Mouse (Mus musculus) heart, adult 2 months (tissue): Measurements from ENCODE around the gene Retsat.
A peak's percentile ranks its signal among the peaks of the same experiment; 100 is the strongest.

Experiments used
- CTCF ChIP-seq: fragments of 200-600 bp; IDR thresholded peaks from 2 replicates; pipeline ENCODE4 v1.8.1; 2022; ENCODE audit warnings: antibody characterized with exemption, mild to moderate bottlenecking, moderate library complexity
- EP300 ChIP-seq: fragments of 200-500 bp; IDR thresholded peaks from 2 replicates; pipeline ENCODE4 v1.6.1; 2011; ENCODE audit warnings: low read depth, low read length, control low read depth; ENCODE audit not compliant: insufficient read depth
- POLR2A ChIP-seq: fragments of 200-500 bp; IDR thresholded peaks from 2 replicates; pipeline ENCODE4 v1.6.1; 2011; ENCODE audit warnings: mild to moderate bottlenecking, low read depth, low read length, control low read depth; ENCODE audit not compliant: insufficient read depth

- TF ChIP-seq CTCF (no peak), POLR2A (0 out of 2 replicates have a peak, but pooled peaks have one; percentile 15), EP300 (no peak)
Measured at GRCm38 (mm10) chr6:72593011-72593803, 5.1 kb upstream of the Retsat start.
